Mouse (Mus musculus) liver, embryonic 15.5 days (tissue): Measurements from ENCODE around the gene Galnt14. TPM values are rescaled to one million over a fixed set of nuclear protein-coding genes. Genes with fewer than 3 reads are reported as not detected.

Experiments used
- ATAC-seq: fragments of 200-750 bp; cut with Nextera tagmentation; 2 replicates; pipeline ENCODE4 v1.8.0; 2017; ENCODE audit warnings: moderate number of reproducible peaks, mild to moderate bottlenecking, moderate library complexity; ENCODE audit not compliant: insufficient read depth
- H3K27ac ChIP-seq: fragments of 300-500 bp; sonication (generic); replicated peaks from 2 replicates; pipeline ENCODE4 v1.5.1; 2015; ENCODE audit warnings: mild to moderate bottlenecking, inconsistent platforms
- H3K27me3 ChIP-seq: fragments of 300-500 bp; sonication (generic); 2 replicates; pipeline ENCODE4 v1.6.1; 2015; ENCODE audit warnings: mild to moderate bottlenecking, inconsistent platforms
- H3K36me3 ChIP-seq: fragments of 300-500 bp; sonication (generic); replicated peaks from 2 replicates; pipeline ENCODE4 v1.6.1; 2015; ENCODE audit warnings: moderate library complexity, mild to moderate bottlenecking, inconsistent platforms
- H3K4me1 ChIP-seq: fragments of 300-500 bp; sonication (generic); replicated peaks from 2 replicates; pipeline ENCODE4 v1.6.1; 2015; ENCODE audit warnings: inconsistent platforms
- H3K4me2 ChIP-seq: fragments of 300-500 bp; sonication (generic); 2 replicates; pipeline ENCODE4 v1.6.1; 2015; ENCODE audit warnings: moderate library complexity, mild to moderate bottlenecking, inconsistent platforms
- H3K4me3 ChIP-seq: fragments of 300-500 bp; sonication (generic); replicated peaks from 2 replicates; pipeline ENCODE4 v1.5.1; 2015; ENCODE audit warnings: mild to moderate bottlenecking, inconsistent platforms
- H3K9ac ChIP-seq: fragments of 300-500 bp; sonication (generic); 2 replicates; pipeline ENCODE4 v1.6.1; 2015; ENCODE audit warnings: moderate library complexity, mild to moderate bottlenecking, inconsistent platforms
- H3K9me3 ChIP-seq: fragments of 300-500 bp; sonication (generic); replicated peaks from 2 replicates; pipeline ENCODE4 v1.6.1; 2016; ENCODE audit warnings: inconsistent platforms
- WGBS: fragments of 180-500 bp; shearing (Covaris S2); methylation state at CpG from one replicate; pipeline ENCODE4 v1.1.7; 2015; ENCODE audit warnings: mixed read lengths; ENCODE audit not compliant: insufficient replicate concordance; 5-methylcytosine and 5-hydroxymethylcytosine counted together
- polyA plus RNA-seq: library from polyadenylated mRNA; unstranded; fragments of >200 nt; fragmentation: Nextera tagmentation; extraction: Ambion mirVana; gene quantifications from 2 replicates; pipeline ENCODE4 v1.2.1, GENCODE M21; 2015

Galnt14 gene
- polyA plus RNA-seq, 1 experiment from 2014 or later, result 0.05 TPM

DNA sequence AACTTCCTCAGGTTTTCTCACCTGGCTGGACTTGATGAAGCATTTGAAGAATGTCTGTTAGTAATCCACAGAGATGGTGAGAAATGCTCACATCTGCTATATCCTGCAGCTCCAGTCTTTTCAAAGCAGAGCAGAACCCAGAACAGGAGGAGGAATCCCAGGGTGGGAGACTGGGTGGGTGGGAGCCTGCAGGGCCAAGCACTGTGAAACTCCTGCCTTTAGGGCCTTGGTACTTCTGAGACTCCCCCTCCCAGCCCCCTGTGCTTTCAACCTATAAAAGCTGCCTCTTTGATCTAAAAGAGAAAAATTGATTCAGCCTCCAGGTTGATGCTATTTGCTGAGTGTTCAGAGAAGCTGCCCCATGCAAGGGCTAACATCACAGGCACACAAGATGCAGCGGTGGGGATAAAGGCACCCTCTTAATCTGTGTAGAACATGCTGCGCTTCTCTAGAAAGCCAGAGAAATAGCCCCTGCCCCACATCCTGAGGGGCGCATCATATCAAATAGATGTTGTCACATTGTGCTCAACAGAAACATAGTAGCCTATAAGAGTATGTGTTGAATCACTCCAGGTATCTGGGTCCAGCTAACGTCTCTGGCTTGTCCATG lies 258.0 kb downstream of the Galnt14 start:
- H3K9ac ChIP-seq, result no peak overlapping the region
- no peak overlapping the region for H3K4me3 ChIP-seq
- no peak overlapping the region for H3K27ac ChIP-seq
- no peaks in the 10 kb centered on the region for H3K27me3 ChIP-seq
- no peaks in the 10 kb centered on the region for H3K36me3 ChIP-seq
- no peak overlapping the region for H3K4me2 ChIP-seq
- H3K4me1 ChIP-seq, result no peaks in the 10 kb centered on the region
- 61% methylated on average over 4 of the region's 4 CpGs for WGBS
- ATAC-seq, result no peak
- H3K9me3 ChIP-seq, result no peaks in the 10 kb centered on the region

DNA sequence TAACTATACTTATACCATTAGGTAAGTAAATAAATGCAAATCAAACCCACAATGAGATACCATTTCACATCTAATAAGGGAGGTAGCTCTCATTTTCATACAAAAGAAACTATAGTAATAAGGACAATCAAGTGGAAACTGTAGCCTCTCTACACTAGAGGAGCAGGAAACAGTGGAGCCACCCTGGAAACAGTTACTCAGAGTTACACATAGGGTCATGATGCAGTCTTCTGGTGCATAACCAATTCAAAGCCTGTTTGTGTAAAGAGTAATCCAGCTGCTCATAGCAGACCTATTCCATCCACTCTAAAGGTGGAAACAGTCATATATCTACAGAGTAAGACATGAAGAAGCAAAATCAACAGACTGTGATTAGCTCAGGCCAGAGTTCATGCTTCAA lies 261.1 kb downstream of the Galnt14 start:
- Histone ChIP-seq H3K27ac (no peak overlapping the region), H3K36me3 (no peaks in the 10 kb centered on the region), H3K4me2 (no peak overlapping the region), H3K9me3 (no peaks in the 10 kb centered on the region), H3K4me3 (no peak overlapping the region), H3K9ac (no peak overlapping the region), H3K27me3 (no peaks in the 10 kb centered on the region), H3K4me1 (no peaks in the 10 kb centered on the region)
- ATAC-seq, result no peak

Other genes starting within 250 kb of the Galnt14 start
- gene Ehd3, start 93.7 kb upstream of the Galnt14 start, polyA plus RNA-seq, result 18.3 and 20.7 TPM in 2 replicates
- gene Xdh, start 239.7 kb upstream of the Galnt14 start, polyA plus RNA-seq, result 4.2 and 4.9 TPM in 2 replicates